Mouse (Mus musculus) MEL (cell line): ENCODE results near the gene Ryk. TPM values are rescaled to one million over a fixed set of nuclear protein-coding genes. Genes with fewer than 3 reads are reported as not detected.

Experiments
- DNase-seq: peaks from one replicate; pipeline ENCODE4 v3.0.0; 2011; ENCODE audit warnings: low read depth, low spot score
- H3K27ac ChIP-seq: 2 replicates; pipeline ENCODE4 v1.5.1; 2012; ENCODE audit warnings: low read depth, mild to moderate bottlenecking, control low read depth, low read length, moderate library complexity; ENCODE audit not compliant: control insufficient read depth
- H3K27me3 ChIP-seq, 2 experiments: fragments of 150-350 bp in 1 of 2; sonication (generic) in 1 of 2; 2 replicates each; pipeline ENCODE4 v1.6.1; 2012; ENCODE audit warnings: low read length in 2 of 2, mild to moderate bottlenecking in 2 of 2, improper control_type of control experiment in 1 of 2, moderate library complexity in 1 of 2; ENCODE audit not compliant: insufficient read depth in 2 of 2, control insufficient read depth in 1 of 2
- H3K36me3 ChIP-seq, 2 experiments: 2 replicates each; pipeline ENCODE4 v1.6.1; 2012 to 2014; ENCODE audit warnings: low read length in 2 of 2, improper control_type of control experiment in 1 of 2, inconsistent platforms in 1 of 2, mild to moderate bottlenecking in 1 of 2; ENCODE audit not compliant: insufficient read depth in 2 of 2, control insufficient read depth in 1 of 2
- H3K4me1 ChIP-seq, 2 experiments: fragments of 150-350 bp in 1 of 2; sonication (generic) in 1 of 2; 2 replicates each; pipeline ENCODE4 v1.6.1; 2012; ENCODE audit warnings: low read length in 2 of 2, improper control_type of control experiment in 1 of 2, mild to moderate bottlenecking in 1 of 2; ENCODE audit not compliant: insufficient read depth in 2 of 2, control insufficient read depth in 1 of 2
- H3K4me3 ChIP-seq, 2 experiments: fragments of 150-350 bp in 1 of 2; sonication (generic) in 1 of 2; 2 replicates each; pipeline ENCODE4 v1.5.1; 2012; ENCODE audit warnings: low read depth in 2 of 2, low read length in 2 of 2, mild to moderate bottlenecking in 2 of 2, moderate library complexity in 2 of 2, control low read depth in 1 of 2, improper control_type of control experiment in 1 of 2; ENCODE audit not compliant: control insufficient read depth in 1 of 2, insufficient read depth in 1 of 2
- H3K79me2 ChIP-seq: 2 replicates; pipeline ENCODE4 v1.6.1; 2012; ENCODE audit warnings: mild to moderate bottlenecking, low read length, moderate library complexity; ENCODE audit not compliant: control insufficient read depth, poor library complexity, insufficient read depth
- H3K9ac ChIP-seq: 2 replicates; pipeline ENCODE4 v1.6.1; 2012; ENCODE audit warnings: low read depth, mild to moderate bottlenecking, control low read depth, low read length, moderate library complexity; ENCODE audit not compliant: control insufficient read depth, poor library complexity, severe bottlenecking
- H3K9me3 ChIP-seq: fragments of 150-350 bp; sonication (generic); replicated peaks from 2 replicates; pipeline ENCODE4 v1.6.1; 2012; ENCODE audit warnings: mild to moderate bottlenecking, low read length, improper control_type of control experiment, moderate library complexity; ENCODE audit not compliant: insufficient read depth
- CHD1 ChIP-seq: IDR thresholded peaks from 2 replicates; pipeline ENCODE4 v1.6.1; 2012; ENCODE audit warnings: low read depth, mild to moderate bottlenecking, inconsistent platforms, low read length, improper control_type of control experiment
- CHD2 ChIP-seq: IDR thresholded peaks from 2 replicates; pipeline ENCODE4 v1.6.1; 2011; ENCODE audit warnings: low read length, improper control_type of control experiment
- ELF1 ChIP-seq: IDR thresholded peaks from 2 replicates; pipeline ENCODE4 v1.6.1; 2014; ENCODE audit warnings: low read depth, mild to moderate bottlenecking, inconsistent platforms, low read length, improper control_type of control experiment, moderate library complexity
- EP300 ChIP-seq, 2 experiments: IDR thresholded peaks; 2 replicates each; pipeline ENCODE4 v1.6.1; 2011; ENCODE audit warnings: improper control_type of control experiment in 2 of 2, low read length in 2 of 2, low read depth in 1 of 2, mild to moderate bottlenecking in 1 of 2
- MAFK ChIP-seq: IDR thresholded peaks from 2 replicates; pipeline ENCODE4 v1.6.1; 2011; ENCODE audit warnings: low read depth, mild to moderate bottlenecking, low read length, improper control_type of control experiment, borderline replicate concordance
- MAX ChIP-seq: IDR thresholded peaks from 2 replicates; pipeline ENCODE4 v1.6.1; 2011; ENCODE audit warnings: low read length, improper control_type of control experiment
- NRF1 ChIP-seq: IDR thresholded peaks from 2 replicates; pipeline ENCODE4 v1.6.1; 2014; ENCODE audit warnings: low read depth, mild to moderate bottlenecking, inconsistent platforms, low read length, improper control_type of control experiment, moderate library complexity; ENCODE audit not compliant: poor library complexity, insufficient read depth, severe bottlenecking
- POLR2A ChIP-seq, 2 experiments: IDR thresholded peaks; 2 replicates each; pipeline ENCODE4 v1.6.1; 2011 to 2012; ENCODE audit warnings: low read length in 2 of 2, mild to moderate bottlenecking in 2 of 2, control low read depth in 1 of 2, improper control_type of control experiment in 1 of 2, low read depth in 1 of 2, moderate library complexity in 1 of 2; ENCODE audit not compliant: control insufficient read depth in 1 of 2, insufficient read depth in 1 of 2, poor library complexity in 1 of 2
- RAD21 ChIP-seq: IDR thresholded peaks from 2 replicates; pipeline ENCODE4 v1.6.1; 2011; ENCODE audit warnings: mild to moderate bottlenecking, low read depth, low read length, improper control_type of control experiment
- TBP ChIP-seq: IDR thresholded peaks from 2 replicates; pipeline ENCODE4 v1.8.0; 2011; ENCODE audit warnings: low read depth, low read length, improper control_type of control experiment
- UBTF ChIP-seq: IDR thresholded peaks from 2 replicates; pipeline ENCODE4 v1.6.1; 2012; ENCODE audit warnings: low read depth, mild to moderate bottlenecking, inconsistent platforms, low read length, improper control_type of control experiment, moderate library complexity, borderline replicate concordance; ENCODE audit not compliant: insufficient read depth
- USF2 ChIP-seq, 2 experiments: IDR thresholded peaks; 2 replicates each; pipeline ENCODE4 v1.6.1; 2011 to 2012; ENCODE audit warnings: improper control_type of control experiment in 2 of 2, low read length in 2 of 2, borderline replicate concordance in 1 of 2, inconsistent platforms in 1 of 2, low read depth in 1 of 2, mild to moderate bottlenecking in 1 of 2; ENCODE audit not compliant: insufficient read depth in 1 of 2
- ZKSCAN1 ChIP-seq: IDR thresholded peaks from 2 replicates; pipeline ENCODE4 v1.6.1; 2012; ENCODE audit warnings: low read depth, mild to moderate bottlenecking, inconsistent platforms, low read length, improper control_type of control experiment, moderate library complexity
- ZMIZ1 ChIP-seq: IDR thresholded peaks from 2 replicates; pipeline ENCODE4 v1.6.1; 2012; ENCODE audit warnings: low read depth, mild to moderate bottlenecking, inconsistent platforms, low read length, improper control_type of control experiment, moderate library complexity
- polyA plus RNA-seq, 2 experiments: library from polyadenylated mRNA; stranded (reverse) in 1 of 2; unstranded in 1 of 2; fragments of >175 nt in 1 of 2; fragments of >200 nt in 1 of 2; gene quantifications; 2 replicates each; pipeline versions ENCODE4 v1.2.1 to v1.2.4; 2012; ENCODE audit warnings: low replicate concordance in 2 of 2, low read depth in 1 of 2; ENCODE audit not compliant: insufficient read length in 2 of 2, insufficient read depth in 1 of 2, missing spikeins in 1 of 2
- total RNA-seq: library from RNA; depleted of rRNA; stranded (reverse); fragments of 300-350 nt; gene quantifications from 2 replicates; pipeline ENCODE4 v1.2.3, GENCODE M21; 2012

Gene Ryk
- total and polyA plus RNA-seq, 3 experiments, result 46.0 to 47.3 (median 46.4) TPM

DNA sequence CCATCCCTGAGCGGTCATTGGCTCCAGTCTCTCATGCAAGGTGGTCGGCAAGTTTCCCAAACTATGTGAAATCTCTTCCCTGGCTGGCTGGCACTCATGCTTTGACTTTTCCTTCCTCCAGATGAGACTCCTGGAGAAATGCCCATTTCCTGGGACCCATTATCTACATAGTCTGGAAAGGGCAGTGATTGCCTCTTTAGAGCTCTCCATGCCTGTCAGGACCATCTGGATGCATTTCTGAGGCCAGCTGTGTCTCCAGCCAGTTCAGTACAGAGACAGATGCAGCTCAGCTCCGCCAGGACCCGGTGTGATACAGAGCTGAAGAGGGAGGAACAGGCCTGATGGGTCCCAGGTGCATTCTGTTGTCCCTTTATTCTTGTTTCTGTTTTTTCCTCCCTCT is 107.5 kb downstream of the Ryk start:
- no peaks in the 10 kb centered on the region for H3K4me1 ChIP-seq
- no peak overlapping the region for H3K9ac ChIP-seq
- H3K79me2 ChIP-seq, result no peaks in the 10 kb centered on the region
- H3K9me3 ChIP-seq, result no peaks in the 10 kb centered on the region
- H3K27ac ChIP-seq, result no peak overlapping the region
- no peaks in the 10 kb centered on the region for H3K36me3 ChIP-seq
- DNase-seq, result no peak
- H3K4me3 ChIP-seq, result no peak overlapping the region
- no peaks in the 10 kb centered on the region for H3K27me3 ChIP-seq
- TF ChIP-seq USF2 (IDR thresholded peaks at IDR 0.05; ENCODE audit: borderline replicate concordance in 1 of 2, insufficient read depth in 1 of 2, low read depth in 1 of 2, low read length in 2 of 2) (no peak), NRF1 (no peak), EP300 (IDR thresholded peaks at IDR 0.05; ENCODE audit: low read depth in 1 of 2, low read length in 2 of 2) (no peak), MAFK (no peak), CHD1 (no peak), TBP (no peak)
- TF ChIP-seq, all 39 proteins: peak for 0

DNA sequence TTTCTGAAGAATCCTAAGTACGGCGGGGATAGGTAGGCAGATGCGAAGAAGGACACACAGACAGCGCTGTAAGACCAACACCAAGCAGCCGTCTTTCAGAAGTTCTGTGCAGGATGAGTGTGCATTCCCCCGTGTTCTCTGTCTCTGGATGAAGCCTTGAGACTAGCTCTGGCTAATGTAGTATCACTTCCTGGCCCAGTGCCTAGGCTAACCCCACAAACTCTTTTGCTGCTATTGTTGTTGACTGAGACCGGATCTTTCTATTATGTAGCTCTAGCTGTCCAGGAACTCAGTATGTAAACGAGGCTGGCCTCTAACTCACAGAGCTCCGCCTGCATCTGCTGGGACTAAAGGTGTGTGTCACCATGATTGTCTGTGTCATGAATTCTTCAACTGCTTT is 110.2 kb downstream of the Ryk start:
- Histone ChIP-seq H3K4me1 (no peaks in the 10 kb centered on the region), H3K4me3 (no peak overlapping the region)
- DNase-seq, result no peak

DNA sequence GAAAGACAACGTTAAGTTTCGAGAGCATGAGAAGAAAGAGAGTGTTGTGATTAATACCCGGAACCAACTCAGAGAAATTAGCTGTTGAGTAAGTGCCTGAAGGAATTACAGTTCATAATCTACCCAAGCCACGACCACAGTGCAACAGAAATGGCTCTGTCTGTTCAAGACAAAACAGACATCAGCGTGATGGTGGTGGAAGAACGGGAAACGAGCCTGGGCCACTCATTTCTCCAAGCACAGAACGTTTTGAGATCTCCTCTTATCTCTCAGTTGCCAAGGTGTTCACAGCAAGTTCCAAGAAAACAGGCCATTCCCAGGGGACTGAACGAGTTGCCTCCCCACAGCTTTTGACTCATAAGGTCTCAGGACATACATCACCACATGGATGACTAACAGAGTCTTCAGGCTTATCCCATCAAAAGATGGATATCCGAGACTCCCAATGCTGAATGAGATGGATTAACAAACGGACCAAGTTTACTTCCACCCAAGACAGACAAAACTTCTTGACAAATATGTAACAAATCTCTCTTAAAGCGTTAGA is 111.8 kb downstream of the Ryk start:
- H3K36me3 ChIP-seq, result no peaks in the 10 kb centered on the region
- H3K4me3 ChIP-seq, result no peak overlapping the region
- no peak overlapping the region for H3K27ac ChIP-seq
- TF ChIP-seq CHD2 (no peak), POLR2A (IDR thresholded peaks at IDR 0.05; ENCODE audit: control insufficient read depth in 1 of 2, insufficient read depth in 1 of 2, low read depth in 1 of 2, low read length in 2 of 2, poor library complexity in 1 of 2) (no peak), RAD21 (no peak), ELF1 (no peak), UBTF (no peak), EP300 (IDR thresholded peaks at IDR 0.05; ENCODE audit: low read depth in 1 of 2, low read length in 2 of 2) (no peak), ZKSCAN1 (no peak), MAX (no peak), ZMIZ1 (no peak)
- no peaks in the 10 kb centered on the region for H3K9me3 ChIP-seq
- no peak overlapping the region for H3K9ac ChIP-seq
- no peaks in the 10 kb centered on the region for H3K4me1 ChIP-seq
- DNase-seq, result no peak
- no peaks in the 10 kb centered on the region for H3K79me2 ChIP-seq
- no peaks in the 10 kb centered on the region for H3K27me3 ChIP-seq

More for the DNA sequence above, 110.2 kb downstream of the Ryk start:
- H3K27ac ChIP-seq, result no peak overlapping the region
- no peaks in the 10 kb centered on the region for H3K36me3 ChIP-seq
- no peak for TF ChIP-seq CHD1
- no peak for TF ChIP-seq MAX
- TF ChIP-seq, all 39 proteins: peak for 0
- no peaks in the 10 kb centered on the region for H3K9me3 ChIP-seq
- H3K27me3 ChIP-seq, result no peaks in the 10 kb centered on the region
- H3K79me2 ChIP-seq, result no peaks in the 10 kb centered on the region
- no peak overlapping the region for H3K9ac ChIP-seq
